Mouse (Mus musculus) ES-Bruce4 (cell line): ENCODE measurements around the gene Fank1.

ENCODE experiments used
- CTCF ChIP-seq: IDR thresholded peaks from one replicate; pipeline ENCODE4 v1.8.1; 2011; ENCODE audit warnings: low read depth, low read length
- POLR2A ChIP-seq: IDR thresholded peaks from one replicate; pipeline ENCODE4 v1.8.1; 2011; ENCODE audit warnings: low read length; ENCODE audit not compliant: insufficient read depth

DNA sequence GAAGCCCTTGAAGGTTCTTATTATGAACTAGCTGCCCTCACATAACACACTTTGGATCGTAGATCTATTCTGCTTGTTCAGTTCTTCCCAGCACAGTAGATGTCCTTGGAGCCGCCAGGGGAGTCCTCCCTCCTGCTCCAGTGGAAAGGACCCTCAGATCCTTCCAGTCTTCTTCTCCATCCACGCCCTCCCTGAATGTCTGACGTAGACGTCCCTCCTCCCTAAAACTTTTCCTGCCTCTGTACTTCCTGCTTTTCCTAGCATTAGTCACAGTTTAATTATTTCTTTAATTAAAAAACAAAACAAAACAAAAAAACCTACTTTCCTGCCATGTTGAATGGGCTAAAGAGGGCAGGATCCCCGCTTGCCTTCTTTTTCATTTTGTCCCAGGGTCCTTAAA lies 5.3 kb downstream of the Fank1 start:
- TF ChIP-seq POLR2A (no peak), CTCF (no peak)
